Mouse (Mus musculus): ENCODE results near the gene Slamf9.

The Slamf9 gene

DNA sequence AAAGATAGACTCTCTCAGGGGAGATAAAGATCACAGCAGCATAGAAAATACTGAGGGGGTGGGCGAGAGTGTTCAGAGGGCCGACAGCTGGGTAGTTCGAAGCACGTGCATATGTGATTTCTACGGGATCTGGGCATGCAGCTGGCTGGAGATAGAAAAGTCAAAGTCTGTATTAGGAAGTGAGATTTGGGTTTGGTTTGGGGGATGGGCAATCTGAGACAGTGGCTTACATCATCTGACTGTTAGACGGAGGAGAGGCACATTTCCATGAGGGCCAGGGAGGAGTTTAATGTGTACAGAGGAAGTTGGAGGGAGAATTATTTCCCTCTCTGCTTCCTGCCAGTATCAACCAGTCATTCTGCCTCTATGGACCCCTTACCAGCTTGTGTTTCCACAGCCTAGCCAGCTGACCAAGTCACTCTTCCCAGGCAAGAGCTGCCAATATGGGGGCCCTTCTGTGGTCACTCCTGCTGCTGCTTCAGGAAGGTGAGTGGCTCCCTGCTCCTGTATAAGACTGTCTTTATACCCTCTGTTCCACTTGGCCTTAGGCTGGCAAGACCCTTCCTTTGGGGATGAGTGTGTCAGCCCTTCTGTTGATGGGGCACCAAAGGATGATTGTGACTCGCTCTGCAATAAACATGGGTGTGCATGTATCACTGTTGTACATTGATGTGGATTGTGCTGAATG, at the start of gene Slamf9:
TSS of gene Slamf9 (plus strand) at position 305 of the 688 bp plus-strand sequence.
- no peak for TF ChIP-seq GATA4 (IDR thresholded peaks at IDR 0.05; ENCODE audit: insufficient replicate concordance, low read length)

DNA sequence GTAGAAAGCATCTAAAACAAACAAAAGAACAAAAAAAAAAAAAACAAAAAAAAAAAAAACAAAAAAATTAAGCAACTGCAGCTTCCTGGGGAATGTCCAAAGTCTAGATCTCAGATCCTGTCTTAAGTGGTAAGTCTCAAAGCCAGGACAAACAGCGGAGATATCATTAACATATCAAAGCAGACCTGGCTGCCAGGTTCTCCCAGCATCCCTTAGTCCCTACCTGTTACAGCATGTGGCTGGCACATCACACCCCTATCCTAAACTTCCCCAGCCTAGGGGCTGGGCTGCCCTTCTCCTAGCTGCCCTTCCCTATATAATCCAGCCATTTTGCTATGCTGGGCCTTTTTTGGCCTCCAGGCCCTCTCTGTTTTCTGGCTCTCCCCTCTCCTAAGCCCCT, 48.7 kb upstream of the Slamf9 start:
- TF ChIP-seq GATA4 (IDR thresholded peaks at IDR 0.05; ENCODE audit: insufficient replicate concordance, low read length) = no peak

DNA sequence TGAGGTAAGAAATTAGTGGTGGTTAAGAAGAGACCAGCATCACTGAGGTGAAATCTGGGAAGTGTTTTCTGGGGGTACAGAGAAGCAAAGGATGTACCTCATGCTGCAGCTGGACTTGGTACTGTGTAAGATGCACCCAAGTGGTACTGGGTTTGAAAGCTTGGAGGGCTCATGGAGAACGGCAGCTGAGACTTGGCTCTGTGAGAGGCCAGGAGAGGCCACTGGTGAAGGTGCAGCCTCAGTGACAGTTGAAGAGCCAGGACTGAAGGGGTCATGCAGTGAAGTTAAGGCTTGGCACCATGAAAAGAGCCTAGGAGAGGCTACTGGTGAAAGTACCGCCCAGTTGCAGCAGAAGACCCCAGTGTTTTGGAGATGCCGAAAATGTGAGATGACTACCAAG, 47.3 kb upstream of the Slamf9 start:
- TF ChIP-seq GATA4 (IDR thresholded peaks at IDR 0.05; ENCODE audit: insufficient replicate concordance, low read length) = no peak

DNA sequence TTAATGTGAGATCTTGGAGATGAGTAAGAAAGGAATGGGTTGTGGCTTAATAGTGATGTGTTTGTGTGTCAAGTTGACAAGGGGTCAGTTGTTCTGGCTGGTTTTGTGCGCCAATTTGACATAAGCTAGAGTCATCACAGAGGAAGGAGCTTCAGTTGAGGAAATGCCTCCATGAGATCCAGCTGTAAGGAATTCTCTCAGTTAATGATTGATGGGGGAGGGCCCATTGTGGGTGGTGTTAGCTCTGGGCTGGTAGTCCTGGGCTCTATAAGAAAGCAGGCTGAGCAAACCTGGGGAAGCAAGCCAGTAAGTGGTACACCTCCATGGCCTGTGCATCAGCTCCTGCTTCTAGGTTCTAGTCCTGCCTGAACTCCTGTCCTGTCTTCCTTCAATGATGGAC, 46.5 kb upstream of the Slamf9 start:
- TF ChIP-seq GATA4 (IDR thresholded peaks at IDR 0.05; ENCODE audit: insufficient replicate concordance, low read length) = no peak

GRCm38 (mm10) chr1:172430731-172431220, 44.4 kb upstream of the Slamf9 start:
- TF ChIP-seq GATA4 (IDR thresholded peaks at IDR 0.05; ENCODE audit: insufficient replicate concordance, low read length) = no peak

DNA sequence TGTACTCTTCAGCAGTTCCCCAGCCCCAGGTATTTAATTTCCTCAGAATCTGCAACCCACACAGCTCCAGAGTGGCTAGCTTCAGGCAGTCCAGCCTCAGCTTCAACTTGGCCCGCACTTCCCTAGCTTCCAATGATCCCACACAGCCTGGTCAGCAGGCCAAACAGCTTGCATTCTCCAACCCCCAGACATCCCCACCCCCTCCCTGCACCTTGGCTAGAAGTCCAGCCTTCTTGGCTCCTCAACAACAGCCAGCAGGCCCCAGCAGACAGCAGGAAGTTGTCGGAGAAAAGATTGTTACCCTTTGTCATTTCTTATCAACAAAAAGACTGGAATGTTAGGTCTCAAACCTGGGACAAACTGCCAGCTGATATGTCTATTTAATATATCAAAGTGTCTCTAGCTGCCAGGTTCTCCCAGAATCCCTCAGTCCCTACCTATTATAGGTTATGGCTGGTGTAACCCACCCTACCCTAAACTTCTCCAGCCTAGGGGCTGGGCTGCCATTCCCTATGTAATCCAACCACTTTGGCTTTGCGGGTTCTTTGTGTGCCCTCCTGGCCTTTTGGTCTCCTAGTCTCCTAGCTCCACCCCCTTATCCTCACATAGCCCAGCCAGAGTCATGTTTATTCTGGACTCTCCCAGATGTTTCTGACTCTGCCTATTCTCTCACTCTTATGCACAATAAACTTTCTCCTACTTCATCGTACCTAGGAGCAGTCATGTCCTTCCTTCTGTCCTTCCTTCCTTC, 43.1 kb upstream of the Slamf9 start:
- TF ChIP-seq GATA4 (IDR thresholded peaks at IDR 0.05; ENCODE audit: insufficient replicate concordance, low read length) = no peak

DNA sequence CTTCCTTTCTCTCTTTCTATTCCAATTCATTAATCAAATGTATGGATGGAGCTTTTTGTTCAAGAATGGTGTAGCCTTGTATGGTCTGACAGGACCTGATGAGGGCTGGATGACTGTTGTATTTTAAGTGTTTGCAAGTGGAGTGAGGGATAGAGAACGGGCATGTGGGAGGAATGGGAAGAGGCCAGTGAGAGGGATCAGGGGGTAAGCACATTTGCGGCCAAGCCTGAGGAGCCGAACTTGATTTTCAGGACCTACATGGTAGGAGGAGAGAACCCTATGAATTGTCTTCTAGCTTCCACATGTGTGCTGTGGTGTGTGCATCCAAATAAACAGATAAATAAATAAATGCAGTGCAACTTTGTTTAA, 42.6 kb upstream of the Slamf9 start:
- TF ChIP-seq GATA4 (IDR thresholded peaks at IDR 0.05; ENCODE audit: insufficient replicate concordance, low read length) = no peak

DNA sequence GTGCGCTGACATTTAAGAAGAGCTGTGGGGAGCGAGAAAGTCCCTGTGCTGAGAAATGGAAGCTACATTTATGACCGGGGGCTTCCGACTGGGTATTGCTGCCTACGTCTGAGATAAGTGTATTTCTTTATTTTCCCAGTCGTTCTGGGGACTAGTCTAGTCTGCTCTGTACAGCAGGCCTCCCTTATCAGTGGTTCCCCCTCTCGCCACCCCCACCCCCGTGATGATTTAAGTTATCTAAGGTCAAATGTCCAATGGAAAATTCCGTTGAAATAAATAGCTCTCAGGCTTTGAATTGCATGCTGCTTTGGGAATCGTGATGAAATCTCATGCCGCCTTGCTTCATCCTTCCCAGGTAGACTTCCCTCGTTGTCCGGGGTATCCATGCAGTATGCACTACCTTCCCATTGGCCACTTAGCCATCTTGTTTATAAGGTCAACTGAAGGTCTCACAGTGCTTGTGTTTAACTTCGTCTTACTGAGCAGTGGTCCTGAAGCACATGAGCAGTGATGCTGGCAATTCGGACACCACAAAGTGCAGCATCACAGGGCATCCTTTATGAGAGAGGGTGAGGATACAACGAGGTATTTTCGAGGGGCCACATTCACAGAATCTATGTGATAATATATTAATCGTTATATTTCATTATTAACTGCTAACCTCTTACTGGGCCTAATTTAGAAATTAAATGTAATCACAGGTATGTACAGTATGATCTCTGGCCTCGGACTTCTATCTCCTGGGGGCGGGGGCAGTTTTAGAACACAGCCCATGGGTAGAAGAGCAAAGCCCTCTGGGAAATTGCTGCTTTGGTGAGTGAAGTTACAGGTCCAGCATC, 41.9 kb upstream of the Slamf9 start:
- no peak for TF ChIP-seq GATA4 (IDR thresholded peaks at IDR 0.05; ENCODE audit: insufficient replicate concordance, low read length)

DNA sequence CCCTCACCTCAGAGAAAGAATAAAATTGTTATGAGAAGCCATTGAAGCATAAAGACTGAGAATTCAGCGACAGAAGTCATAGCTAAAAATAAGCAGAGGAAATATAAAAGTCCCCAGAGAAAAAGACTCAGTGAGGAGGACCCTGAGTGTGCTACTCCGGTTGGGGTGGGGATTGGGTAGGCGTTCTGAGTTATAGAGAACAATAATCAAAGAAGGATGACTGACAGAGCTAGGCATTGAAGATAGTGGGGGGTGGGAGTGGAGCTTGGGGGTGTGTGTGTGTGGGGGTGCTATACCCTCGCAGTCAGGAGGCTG, 41.4 kb upstream of the Slamf9 start:
- TF ChIP-seq GATA4 (IDR thresholded peaks at IDR 0.05; ENCODE audit: insufficient replicate concordance, low read length) = no peak

DNA sequence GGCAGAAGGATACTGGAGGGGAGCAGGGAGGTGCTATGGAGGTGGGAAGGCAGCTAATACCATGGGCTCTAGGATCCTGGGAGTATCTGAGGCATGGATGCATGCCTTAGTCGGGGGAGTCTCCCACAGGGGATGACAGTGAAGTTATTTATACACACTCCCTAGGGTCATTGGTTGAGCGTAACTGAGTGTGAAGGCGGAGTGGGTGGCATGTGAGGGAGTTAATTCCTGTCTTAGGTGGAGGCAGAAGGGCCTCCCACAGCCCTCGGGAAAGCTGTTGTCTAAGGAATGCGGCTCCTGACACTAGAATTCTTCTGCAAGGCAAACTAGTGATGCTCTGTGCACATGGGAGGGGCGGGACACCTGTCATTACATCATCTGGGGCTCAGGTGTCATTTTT, 38.4 kb upstream of the Slamf9 start:
- TF ChIP-seq GATA4 (IDR thresholded peaks at IDR 0.05; ENCODE audit: insufficient replicate concordance, low read length) = no peak

DNA sequence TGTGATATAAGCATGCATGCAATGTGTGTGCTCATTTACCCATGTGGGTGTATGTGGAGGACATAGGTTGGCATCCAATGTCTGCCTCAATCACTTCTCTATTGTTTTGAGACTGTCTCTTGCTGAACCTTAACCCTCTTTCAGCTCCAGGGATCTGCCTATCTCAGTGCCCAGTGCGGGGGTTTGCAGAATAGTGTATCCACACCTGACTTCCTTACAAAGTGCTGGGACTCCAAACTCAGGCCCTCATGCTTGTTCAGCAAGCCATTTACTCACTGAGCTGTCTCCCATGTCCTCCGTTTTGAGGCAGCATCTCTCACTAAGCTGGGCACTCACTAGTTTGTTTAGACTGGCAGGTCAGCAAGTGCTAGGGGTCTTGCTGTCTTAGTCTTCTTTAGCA, 36.5 kb upstream of the Slamf9 start:
- TF ChIP-seq GATA4 (IDR thresholded peaks at IDR 0.05; ENCODE audit: insufficient replicate concordance, low read length) = no peak

GRCm38 (mm10) chr1:172440521-172440920, 34.6 kb upstream of the Slamf9 start:
- TF ChIP-seq GATA4 (IDR thresholded peaks at IDR 0.05; ENCODE audit: insufficient replicate concordance, low read length) = no peak

DNA sequence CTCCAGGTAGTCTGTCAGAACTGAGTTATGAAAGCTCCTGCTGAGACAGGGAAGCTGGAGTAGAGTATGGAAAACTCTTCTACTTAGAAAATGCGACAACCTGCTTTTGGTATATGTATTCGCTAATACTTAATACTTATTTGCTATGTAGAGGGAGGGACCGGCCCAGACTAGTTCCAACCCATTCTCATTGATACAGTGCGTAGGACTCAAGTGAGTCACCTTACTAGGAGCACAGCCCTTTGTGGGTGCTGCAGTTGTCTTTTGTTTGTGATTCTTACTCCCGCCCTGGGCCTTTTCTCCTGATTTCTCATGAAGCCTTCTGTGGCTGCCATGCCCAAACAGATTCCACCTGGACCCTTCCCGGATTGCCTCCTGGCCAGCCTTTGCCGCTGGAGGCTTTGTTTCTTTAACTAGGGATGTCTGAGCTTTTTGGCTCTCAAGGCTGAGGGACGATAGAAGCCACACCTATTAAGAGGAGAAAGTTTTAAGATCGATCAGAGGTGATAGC, 33.2 kb upstream of the Slamf9 start:
- no peak for TF ChIP-seq GATA4 (IDR thresholded peaks at IDR 0.05; ENCODE audit: insufficient replicate concordance, low read length)

- TF ChIP-seq GATA4 (IDR thresholded peaks at IDR 0.05; ENCODE audit: insufficient replicate concordance, low read length) = no peak
These were observed 24.9 kb upstream of the Slamf9 start for GRCm38 (mm10) chr1:172450226-172450625.

DNA sequence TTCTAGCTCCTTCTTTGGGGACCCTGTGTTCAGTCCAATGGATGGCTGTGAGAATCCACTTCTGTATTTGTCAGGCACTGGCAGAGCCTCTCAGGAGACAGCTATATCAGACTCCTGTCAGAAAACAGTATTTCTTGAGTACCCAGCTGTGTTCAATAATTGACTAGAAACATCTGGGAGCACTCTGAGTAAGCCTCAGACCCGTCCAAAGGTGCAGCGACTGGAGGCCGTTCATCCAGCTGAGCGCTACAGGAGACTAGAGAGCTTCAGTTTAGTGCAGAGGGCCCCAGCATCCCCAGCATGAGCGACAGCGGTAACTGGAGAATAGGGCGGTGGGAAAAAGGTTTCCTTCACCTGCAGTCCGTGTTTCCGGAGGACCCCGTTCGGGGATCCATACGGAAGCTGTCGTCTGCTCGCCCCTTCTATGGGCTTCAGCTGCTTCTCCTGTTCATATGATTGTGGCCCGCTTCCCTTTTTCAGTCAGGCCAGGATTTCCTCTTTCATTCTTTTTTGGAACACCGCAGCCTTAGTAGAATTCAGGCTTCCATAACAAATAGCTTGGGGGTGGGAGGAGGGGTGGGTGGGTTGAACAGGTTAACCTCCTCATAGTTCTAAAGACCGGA, 24.2 kb upstream of the Slamf9 start:
- TF ChIP-seq GATA4 (IDR thresholded peaks at IDR 0.05; ENCODE audit: insufficient replicate concordance, low read length) = no peak

All from liver, adult (tissue).